Mouse (Mus musculus) embryonic facial prominence, embryonic 15.5 days (tissue): ENCODE results near the gene Iqck. TPM values are rescaled to one million over a fixed set of nuclear protein-coding genes. Genes with fewer than 3 reads are reported as not detected.

Source experiments
- ATAC-seq: fragments of 200-750 bp; cut with Nextera tagmentation; 2 replicates; pipeline ENCODE4 v1.8.0; 2017; ENCODE audit warnings: low read depth, moderate TSS enrichment; ENCODE audit not compliant: insufficient number of reproducible peaks, low FRiP score, low TSS enrichment
- H3K27ac ChIP-seq: fragments of 300-500 bp; sonication (generic); replicated peaks from 2 replicates; pipeline ENCODE4 v1.5.1; 2015; ENCODE audit warnings: mild to moderate bottlenecking, inconsistent platforms
- H3K27me3 ChIP-seq: fragments of 300-500 bp; sonication (generic); 2 replicates; pipeline ENCODE4 v1.6.1; 2015; ENCODE audit warnings: inconsistent platforms
- H3K36me3 ChIP-seq: fragments of 300-500 bp; sonication (generic); 2 replicates; pipeline ENCODE4 v1.6.1; 2015; ENCODE audit warnings: mild to moderate bottlenecking, inconsistent platforms
- H3K4me1 ChIP-seq: fragments of 300-500 bp; sonication (generic); 2 replicates; pipeline ENCODE4 v1.6.1; 2015; ENCODE audit warnings: inconsistent platforms
- H3K4me2 ChIP-seq: fragments of 300-500 bp; sonication (generic); replicated peaks from 2 replicates; pipeline ENCODE4 v1.6.1; 2015; ENCODE audit warnings: mild to moderate bottlenecking, inconsistent platforms
- H3K4me3 ChIP-seq: fragments of 300-500 bp; sonication (generic); replicated peaks from 2 replicates; pipeline ENCODE4 v1.5.1; 2015; ENCODE audit warnings: mild to moderate bottlenecking, inconsistent platforms
- H3K9ac ChIP-seq: fragments of 300-500 bp; sonication (generic); 2 replicates; pipeline ENCODE4 v1.6.1; 2015; ENCODE audit warnings: inconsistent platforms
- H3K9me3 ChIP-seq: fragments of 300-500 bp; sonication (generic); replicated peaks from 2 replicates; pipeline ENCODE4 v1.6.1; 2016; ENCODE audit warnings: inconsistent platforms
- WGBS: fragments of 180-500 bp; shearing (Covaris S2); methylation state at CpG from one replicate; pipeline ENCODE4 v1.1.7; 2015; 5-methylcytosine and 5-hydroxymethylcytosine counted together
- polyA plus RNA-seq: library from polyadenylated mRNA; unstranded; fragments of >200 nt; fragmentation: Nextera tagmentation; extraction: Ambion mirVana; gene quantifications from 2 replicates; pipeline ENCODE4 v1.2.1, GENCODE M21; 2015

The Iqck gene
- polyA plus RNA-seq, 1 experiment from 2014 or later: 5.4 TPM

DNA sequence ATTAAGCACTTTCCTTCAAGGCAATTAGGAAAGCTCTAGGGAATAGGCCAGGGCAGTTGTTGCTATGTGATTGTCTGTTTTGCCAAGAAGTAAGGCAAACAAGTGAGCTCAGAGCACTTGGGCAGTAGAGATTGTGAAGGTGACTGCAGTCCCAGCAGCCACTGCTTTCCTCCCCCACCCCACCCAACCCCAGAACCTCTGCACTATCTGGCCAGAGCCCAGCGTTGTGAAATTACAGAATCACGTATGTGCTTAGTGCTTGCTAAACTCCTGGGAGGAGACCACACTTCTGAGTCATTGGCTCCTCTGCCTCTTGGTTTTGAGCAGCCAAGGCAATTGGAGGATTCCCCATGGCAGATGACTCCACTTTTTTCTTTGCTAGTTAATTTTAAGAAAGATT lies 79.8 kb downstream of the Iqck start:
- Histone ChIP-seq H3K4me1 (peaks cover 2% of the 10 kb centered on the region; the same call in 1 of the 2 replicates), H3K4me3 (no peak overlapping the region), H3K27me3 (no peaks in the 10 kb centered on the region), H3K9ac (no peak overlapping the region), H3K4me2 (no peak overlapping the region), H3K9me3 (no peaks in the 10 kb centered on the region), H3K27ac (no peak overlapping the region), H3K36me3 (no peaks in the 10 kb centered on the region)
- 35% methylated on average over 2 of the region's 2 CpGs for WGBS
- no peak for ATAC-seq

DNA sequence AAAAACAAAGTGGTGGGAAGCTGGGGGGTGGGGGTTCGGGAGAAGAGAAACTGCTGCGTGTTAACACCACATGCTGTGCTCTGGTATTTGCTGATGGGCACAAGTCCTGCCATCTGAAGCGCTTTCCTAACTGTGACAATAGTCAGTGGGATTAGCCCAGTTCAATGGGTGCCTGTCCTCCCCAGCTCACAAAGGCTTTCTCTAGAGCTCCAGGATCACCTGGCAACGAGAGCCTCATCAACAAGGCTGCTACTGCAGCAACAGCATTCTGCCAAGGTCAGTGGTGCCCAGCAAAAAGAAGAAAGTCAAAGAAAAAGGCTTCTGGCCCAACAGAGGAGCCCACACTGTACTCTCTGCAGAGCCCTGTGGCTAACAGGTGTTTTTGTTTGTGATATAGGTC lies 81.3 kb downstream of the Iqck start:
- no peaks in the 10 kb centered on the region for H3K4me1 ChIP-seq
- H3K36me3 ChIP-seq: no peaks in the 10 kb centered on the region
- H3K4me2 ChIP-seq: no peak overlapping the region
- 40% methylated on average over 4 of the region's 4 CpGs for WGBS
- H3K9ac ChIP-seq: no peak overlapping the region
- H3K9me3 ChIP-seq: no peaks in the 10 kb centered on the region
- no peak overlapping the region for H3K4me3 ChIP-seq
- H3K27me3 ChIP-seq: no peaks in the 10 kb centered on the region
- H3K27ac ChIP-seq: no peak overlapping the region
- ATAC-seq: no peak

DNA sequence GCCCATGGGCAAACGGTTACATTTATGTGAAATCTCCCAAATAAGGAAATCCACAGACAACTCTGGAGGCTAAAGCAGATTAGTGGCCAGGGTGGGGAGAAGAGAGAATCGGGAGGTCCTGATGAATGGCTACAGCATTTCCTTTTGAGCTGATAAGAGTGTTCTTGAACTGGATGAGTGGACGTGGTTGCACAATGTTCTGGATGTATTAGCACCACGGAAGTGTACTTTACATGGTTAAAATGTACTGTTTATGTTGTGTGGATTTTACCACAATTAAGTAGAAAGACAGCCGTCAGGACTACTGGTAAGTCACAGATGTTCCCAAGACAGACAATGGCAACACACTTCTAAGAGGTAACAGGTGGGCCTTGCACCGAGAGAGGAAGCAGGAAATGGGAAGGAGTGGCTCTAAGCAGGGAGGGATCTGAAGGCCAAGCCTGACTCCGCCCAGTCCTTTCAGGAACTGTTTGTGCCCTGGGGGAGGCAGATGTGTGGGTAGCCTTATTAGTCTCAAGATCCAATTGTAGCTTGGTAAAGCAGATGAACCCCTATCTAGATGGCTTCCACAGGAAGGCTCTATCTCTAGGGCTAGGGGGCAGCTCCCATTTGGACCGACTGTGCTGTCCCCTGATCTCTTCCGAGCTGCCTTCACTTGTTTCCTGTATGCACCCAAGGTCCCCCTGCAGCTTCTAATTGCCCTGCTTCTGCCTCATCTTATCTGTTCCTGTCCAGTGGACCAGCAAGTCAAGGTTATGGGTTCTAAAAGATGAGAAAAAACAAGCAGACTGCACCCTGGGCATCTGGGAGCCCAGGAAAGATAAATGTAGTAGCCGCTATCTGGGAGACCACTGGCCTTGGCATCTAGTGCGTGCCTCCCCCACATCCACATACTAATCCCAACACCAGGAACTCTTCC lies 82.2 kb downstream of the Iqck start:
- H3K9me3 ChIP-seq: no peaks in the 10 kb centered on the region
- 64% methylated on average over 11 of the region's 11 CpGs for WGBS
- no peak overlapping the region for H3K27ac ChIP-seq
- H3K4me1 ChIP-seq: no peaks in the 10 kb centered on the region
- no peak overlapping the region for H3K9ac ChIP-seq
- H3K4me2 ChIP-seq: no peak overlapping the region
- no peak overlapping the region for H3K4me3 ChIP-seq
- H3K36me3 ChIP-seq: no peaks in the 10 kb centered on the region
- no peaks in the 10 kb centered on the region for H3K27me3 ChIP-seq
- no peak for ATAC-seq

- Histone ChIP-seq H3K4me1 (no peaks in the 10 kb centered on the region), H3K4me3 (no peak overlapping the region), H3K4me2 (no peak overlapping the region), H3K27me3 (no peaks in the 10 kb centered on the region), H3K9ac (no peak overlapping the region), H3K36me3 (no peaks in the 10 kb centered on the region), H3K27ac (no peak overlapping the region), H3K9me3 (no peaks in the 10 kb centered on the region)
- ATAC-seq: no peak
- WGBS: 52% methylated on average over 3 of the region's 3 CpGs
These were observed 86.7 kb downstream of the Iqck start for GRCm38 (mm10) chr7:118942297-118942696.

- WGBS: 47% methylated on average over 7 of the region's 7 CpGs
- H3K27ac ChIP-seq: no peak overlapping the region
These were observed 87.6 kb downstream of the Iqck start for GRCm38 (mm10) chr7:118943170-118943569.

DNA sequence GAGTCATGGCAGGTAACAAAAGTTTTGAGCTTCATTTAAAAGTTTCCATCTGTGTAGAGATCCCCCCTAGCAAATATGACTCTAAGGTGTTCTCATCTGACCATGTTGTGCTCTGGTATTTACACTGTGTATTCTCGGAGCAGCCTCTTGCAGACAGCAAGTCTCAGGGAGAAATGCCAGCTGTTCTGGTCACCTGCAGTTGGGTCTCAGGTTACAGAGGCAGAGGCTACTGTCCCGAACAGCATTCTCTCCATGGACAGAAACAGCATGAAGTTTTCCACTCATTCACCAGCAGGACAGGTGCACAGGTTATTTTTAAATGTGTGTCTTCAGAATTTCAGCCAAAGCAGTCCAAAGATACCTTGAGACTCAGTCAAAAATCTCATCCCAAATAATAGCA lies 89.3 kb downstream of the Iqck start:
- H3K4me2 ChIP-seq: no peak overlapping the region
- no peaks in the 10 kb centered on the region for H3K9me3 ChIP-seq
- no peaks in the 10 kb centered on the region for H3K4me1 ChIP-seq
- 13% methylated on average over 2 of the region's 2 CpGs for WGBS
- H3K27ac ChIP-seq: no peak overlapping the region
- ATAC-seq: no peak
- no peaks in the 10 kb centered on the region for H3K27me3 ChIP-seq
- H3K4me3 ChIP-seq: no peak overlapping the region
- H3K36me3 ChIP-seq: no peaks in the 10 kb centered on the region
- H3K9ac ChIP-seq: no peak overlapping the region

More at GRCm38 (mm10) chr7:118943170-118943569, 87.6 kb downstream of the Iqck start:
- Histone ChIP-seq H3K27me3 (no peaks in the 10 kb centered on the region), H3K4me1 (no peaks in the 10 kb centered on the region), H3K4me2 (no peak overlapping the region), H3K9me3 (no peaks in the 10 kb centered on the region), H3K36me3 (no peaks in the 10 kb centered on the region), H3K9ac (no peak overlapping the region), H3K4me3 (no peak overlapping the region)
- ATAC-seq: no peak

DNA sequence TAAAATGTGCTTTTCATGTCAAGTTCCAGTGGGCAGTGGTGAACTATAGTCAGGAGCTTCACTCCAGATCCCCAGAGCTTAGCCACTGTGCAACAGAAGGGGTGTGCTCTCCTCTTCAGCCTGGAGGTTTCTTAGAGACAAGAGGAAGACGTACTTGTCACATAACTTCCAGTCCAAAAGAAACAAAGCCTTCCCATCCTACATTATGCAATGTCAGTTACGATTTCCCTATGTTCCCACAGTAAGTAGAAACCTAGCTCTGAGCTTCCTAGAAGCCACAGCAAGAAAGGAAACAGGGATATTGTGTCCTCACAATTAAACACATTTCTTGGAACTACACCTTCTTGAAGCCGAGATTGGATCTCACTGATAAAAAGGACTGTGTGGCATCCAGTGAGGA lies 91.7 kb downstream of the Iqck start:
- Histone ChIP-seq H3K4me1 (no peaks in the 10 kb centered on the region), H3K36me3 (no peaks in the 10 kb centered on the region), H3K4me3 (no peak overlapping the region), H3K4me2 (no peak overlapping the region), H3K9me3 (no peaks in the 10 kb centered on the region), H3K9ac (no peak overlapping the region), H3K27me3 (no peaks in the 10 kb centered on the region), H3K27ac (no peak overlapping the region)
- 34% methylated on average over 3 of the region's 3 CpGs for WGBS
- ATAC-seq: no peak

DNA sequence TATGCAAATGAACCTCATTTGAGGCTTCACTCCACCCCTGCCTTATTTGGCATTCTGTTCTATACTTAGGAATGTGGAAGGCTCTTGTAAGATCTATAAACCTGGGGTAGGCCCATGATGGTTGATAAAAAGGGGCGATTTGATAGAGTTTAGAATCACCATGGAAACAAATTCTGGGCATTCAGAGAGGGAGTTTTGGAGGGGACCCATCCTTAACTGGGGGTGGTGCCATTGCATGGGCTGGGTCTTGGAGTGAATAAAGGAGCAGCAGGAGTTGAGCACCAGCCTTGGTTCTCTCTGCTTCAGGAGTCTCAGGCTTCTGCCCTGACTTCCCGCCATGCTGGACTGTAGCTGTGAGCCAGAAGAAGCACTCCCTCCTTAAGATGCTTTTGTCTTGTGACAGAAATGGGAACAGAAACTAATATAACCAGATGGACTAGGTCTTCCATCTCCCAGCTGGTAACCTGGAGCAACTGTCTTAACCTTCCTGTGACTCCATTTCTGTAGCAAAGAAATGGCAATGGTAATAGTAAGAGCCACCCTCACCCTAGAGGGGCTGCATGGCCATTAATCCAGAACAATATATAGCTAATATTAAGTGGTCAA lies 93.2 kb downstream of the Iqck start:
- ATAC-seq: no peak
- H3K9me3 ChIP-seq: no peaks in the 10 kb centered on the region
- no peak overlapping the region for H3K4me3 ChIP-seq
- H3K27ac ChIP-seq: no peak overlapping the region
- H3K36me3 ChIP-seq: no peaks in the 10 kb centered on the region
- H3K27me3 ChIP-seq: no peaks in the 10 kb centered on the region
- WGBS: 67% methylated on average over 2 of the region's 2 CpGs
- H3K4me1 ChIP-seq: no peaks in the 10 kb centered on the region
- no peak overlapping the region for H3K4me2 ChIP-seq
- no peak overlapping the region for H3K9ac ChIP-seq

GRCm38 (mm10) chr7:118949749-118950148 lies 94.2 kb downstream of the Iqck start:
- Histone ChIP-seq H3K27ac (no peak overlapping the region), H3K9me3 (no peaks in the 10 kb centered on the region), H3K4me2 (no peak overlapping the region), H3K36me3 (no peaks in the 10 kb centered on the region), H3K4me1 (no peaks in the 10 kb centered on the region), H3K27me3 (no peaks in the 10 kb centered on the region), H3K4me3 (no peak overlapping the region), H3K9ac (no peak overlapping the region)
- no peak for ATAC-seq
- WGBS: 31% methylated on average over 7 of the region's 7 CpGs

- no peaks in the 10 kb centered on the region for H3K4me1 ChIP-seq
- H3K36me3 ChIP-seq: no peaks in the 10 kb centered on the region
- 61% methylated on average over 11 of the region's 11 CpGs for WGBS
- no peak overlapping the region for H3K9ac ChIP-seq
- no peaks in the 10 kb centered on the region for H3K27me3 ChIP-seq
- H3K4me2 ChIP-seq: no peak overlapping the region
- no peak overlapping the region for H3K4me3 ChIP-seq
- no peaks in the 10 kb centered on the region for H3K9me3 ChIP-seq
- no peak for ATAC-seq
- no peak overlapping the region for H3K27ac ChIP-seq
These were observed 98.2 kb downstream of the Iqck start for GRCm38 (mm10) chr7:118953626-118954282.

DNA sequence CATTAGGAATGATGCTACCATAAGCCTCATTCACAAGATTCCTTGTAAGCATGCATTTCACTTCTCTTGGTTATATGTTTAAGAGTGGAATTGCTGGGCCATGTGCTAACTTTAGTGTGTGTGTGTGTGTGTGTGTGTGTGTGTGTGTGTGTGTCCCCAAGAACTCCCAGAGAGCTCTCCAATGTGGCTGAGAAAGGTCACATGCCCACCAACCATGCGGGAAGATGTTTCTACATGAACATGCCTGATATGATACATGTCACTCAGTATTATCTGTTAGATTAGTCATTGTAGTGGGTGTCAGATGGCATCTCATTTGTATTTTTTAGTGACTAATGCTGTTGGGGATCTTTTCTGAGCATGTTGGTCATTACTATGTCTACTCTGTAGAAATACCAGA lies 99.4 kb downstream of the Iqck start:
- Histone ChIP-seq H3K27me3 (no peaks in the 10 kb centered on the region), H3K4me3 (no peak overlapping the region), H3K36me3 (no peaks in the 10 kb centered on the region), H3K27ac (no peak overlapping the region), H3K9ac (no peak overlapping the region), H3K9me3 (no peaks in the 10 kb centered on the region), H3K4me1 (0 out of 2 replicates have a peak, but pooled peaks cover 5% of the 10 kb centered on the region), H3K4me2 (no peak overlapping the region)
- ATAC-seq: no peak
- 90% methylated on average over 1 of the region's 1 CpGs for WGBS
